Mouse (Mus musculus) lung, postnatal 0 days (tissue): ENCODE data around the gene Dock4.

Source experiments
- CTCF ChIP-seq: IDR thresholded peaks from 2 replicates; pipeline ENCODE4 v1.5.1; 2016; ENCODE audit warnings: antibody characterized with exemption, mild to moderate bottlenecking
- EP300 ChIP-seq: IDR thresholded peaks from 2 replicates; pipeline ENCODE4 v1.6.1; 2016; ENCODE audit warnings: antibody characterized with exemption, mild to moderate bottlenecking, control low read depth

DNA sequence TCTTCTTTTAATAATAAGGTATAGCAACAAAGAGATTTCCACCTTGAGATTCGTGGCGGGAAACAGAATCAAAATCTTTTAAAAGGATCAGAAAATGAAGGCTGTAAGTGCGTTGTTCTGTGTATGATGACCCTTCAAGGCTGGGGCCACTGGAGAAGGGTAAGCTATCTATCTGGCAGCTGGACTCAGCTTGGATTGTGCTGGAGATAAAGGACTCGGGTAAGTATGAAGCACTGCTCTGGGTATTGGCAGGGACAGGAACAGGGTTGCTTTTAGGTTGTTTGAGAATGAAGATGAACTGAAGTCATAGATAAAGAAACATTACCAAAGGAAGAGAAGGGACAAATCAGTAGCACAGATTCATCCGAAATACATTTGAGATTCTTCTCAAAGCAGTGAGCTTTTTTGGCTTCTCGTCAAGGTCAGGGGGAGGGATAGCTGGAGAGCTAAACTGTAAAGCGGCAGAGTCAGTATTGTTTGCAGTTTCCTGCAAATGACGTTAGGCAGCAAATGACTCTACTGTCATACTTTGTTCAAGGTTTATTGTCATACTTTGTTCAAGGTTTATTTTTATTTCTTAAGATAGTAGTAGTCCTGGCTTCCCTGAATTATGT lies 30.3 kb upstream of the Dock4 start:
- TF ChIP-seq CTCF = no peak
- TF ChIP-seq EP300 = no peak
